34 mouse cellular contexts compared by ENCODE assay signal in the genomic region with DNA sequence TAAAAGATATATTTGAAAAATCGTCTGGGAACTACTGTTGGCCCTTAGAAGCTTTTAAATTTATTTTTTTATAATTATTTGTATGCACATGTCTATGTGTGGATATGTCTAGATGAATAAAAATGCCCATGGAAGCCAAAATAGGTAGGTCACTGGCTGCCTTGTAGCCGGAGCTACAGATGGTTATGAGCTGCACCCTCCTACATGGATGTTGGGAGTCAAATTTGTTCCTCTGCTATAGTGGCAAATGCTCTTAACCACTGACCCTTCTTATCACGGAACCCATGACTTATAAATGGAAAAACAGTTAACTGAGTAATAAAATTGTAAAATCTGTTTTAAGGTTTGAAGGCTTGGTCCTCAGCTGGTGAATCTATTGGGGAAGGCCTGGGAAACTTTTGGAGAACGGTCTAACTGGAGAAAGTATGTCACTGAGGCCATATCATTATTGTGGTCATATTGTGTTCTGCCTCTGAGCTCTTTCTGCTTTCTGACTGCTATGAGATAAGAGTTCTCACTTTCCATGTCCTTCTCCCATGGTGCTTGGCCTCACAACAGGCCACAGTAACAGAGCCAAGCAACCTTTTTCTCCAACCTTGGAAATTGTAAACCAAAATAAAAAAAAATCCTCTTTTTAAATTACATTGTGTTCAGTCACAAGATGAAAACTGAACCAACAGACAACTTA. TPM values are rescaled to one million over a fixed set of nuclear protein-coding genes. Genes with fewer than 3 reads are reported as not detected.
A peak's percentile ranks its signal among the peaks of the same experiment; 100 is the strongest.
DNase-seq lines count a peak whose midpoint lies in the region; ATAC-seq and TF ChIP-seq lines count a peak whose summit lies in the region.
"Had no signal": no experiment of that assay in that cellular context is flagged by ENCODE, and none has a peak within 500 bp of the region (broad histone marks: within the 10 kb centered on the region; RNA-seq: fewer than 3 reads in every experiment).

No protein-coding gene starts in this region.

- no peak overlapping the region for H3K4me2 ChIP-seq in liver, embryonic 12.5 days
- no peak overlapping the region for H3K4me2 ChIP-seq in liver, postnatal 0 days (ENCODE audit: low read depth, low read length)
- H3K4me2 ChIP-seq in liver, embryonic 14.5 days (ENCODE audit: low read depth) = no peak overlapping the region
- H3K4me2 ChIP-seq: embryonic facial prominence, embryonic 13.5 days; forebrain, embryonic 12.5 days; heart, embryonic 11.5 days; hindbrain, embryonic 12.5 days; hindbrain, embryonic 15.5 days had no signal

- peaks cover 6% of the 10 kb centered on the region for H3K4me1 ChIP-seq in liver, embryonic 12.5 days
- no peaks in the 10 kb centered on the region for H3K4me1 ChIP-seq in liver, postnatal 0 days (ENCODE audit: insufficient read depth)
- peaks cover 0 to 5% of the 10 kb centered on the region in 2 experiments; a peak in 1 of 4 replicates for H3K4me1 ChIP-seq in liver, embryonic 14.5 days (replicated peaks; ENCODE audit: control insufficient read depth in 2 of 2, insufficient read depth in 2 of 2, low read length in 1 of 2)
- H3K4me1 ChIP-seq: embryonic facial prominence, embryonic 10.5 days; embryonic facial prominence, embryonic 13.5 days; forebrain, embryonic 12.5 days; hindbrain, embryonic 12.5 days; hindbrain, embryonic 15.5 days had no signal

- 43% methylated on average over 4 of the region's 4 CpGs for WGBS in liver, embryonic 12.5 days (ENCODE audit: insufficient replicate concordance)
- 54% methylated on average over 4 of the region's 4 CpGs for WGBS in liver, postnatal 0 days (ENCODE audit: insufficient replicate concordance)
- 30% methylated on average over 4 of the region's 4 CpGs for WGBS in liver, embryonic 14.5 days (ENCODE audit: insufficient replicate concordance)

- no peaks in the 10 kb centered on the region for H3K9me3 ChIP-seq in liver, embryonic 12.5 days (replicated peaks)
- no peaks in the 10 kb centered on the region for H3K9me3 ChIP-seq in liver, postnatal 0 days (ENCODE audit: low read length)
- H3K9me3 ChIP-seq in liver, embryonic 14.5 days (ENCODE audit: control insufficient read depth, low read length) = no peaks in the 10 kb centered on the region
- H3K9me3 ChIP-seq: embryonic facial prominence, embryonic 10.5 days; embryonic facial prominence, embryonic 13.5 days; forebrain, embryonic 12.5 days; G1E; hindbrain, embryonic 12.5 days; hindbrain, embryonic 15.5 days had no signal

- no peak overlapping the region for H3K9ac ChIP-seq in liver, embryonic 12.5 days
- no peak overlapping the region for H3K9ac ChIP-seq in liver, postnatal 0 days (replicated peaks)
- no peak overlapping the region for H3K9ac ChIP-seq in liver, embryonic 14.5 days (replicated peaks)
- H3K9ac ChIP-seq: embryonic facial prominence, embryonic 13.5 days; forebrain, embryonic 12.5 days; hindbrain, embryonic 12.5 days; hindbrain, embryonic 15.5 days had no signal

- TF ChIP-seq CTCF in liver, postnatal 0 days (IDR thresholded peaks at IDR 0.05; ENCODE audit: low read depth) = no peak
- TF ChIP-seq CTCF in liver, embryonic 14.5 days (IDR thresholded peaks at IDR 0.05; ENCODE audit: low read depth) = no peak

- H3K4me3 ChIP-seq in liver, embryonic 12.5 days = no peak overlapping the region
- no peak overlapping the region for H3K4me3 ChIP-seq in liver, postnatal 0 days (ENCODE audit: low read depth, low read length)
- H3K4me3 ChIP-seq in liver, embryonic 14.5 days (ENCODE audit: insufficient read depth in 1 of 2, low read depth in 2 of 2, low read length in 2 of 2) = no peak overlapping the region
- H3K4me3 ChIP-seq: embryonic facial prominence, embryonic 10.5 days; embryonic facial prominence, embryonic 13.5 days; erythroblast, embryonic 14.5 days; forebrain, embryonic 12.5 days; gastrocnemius, adult 2 months; hindbrain, embryonic 12.5 days; hindbrain, embryonic 15.5 days had no signal

- peak; percentile 77 for ATAC-seq in liver, embryonic 12.5 days
- no peak for ATAC-seq in liver, postnatal 0 days
- ATAC-seq in liver, embryonic 14.5 days (ENCODE audit: insufficient read depth) = peak; percentile 72; the same call in 1 of the 2 replicates
- ATAC-seq in megakaryocyte-erythroid progenitor cell, adult 5-6 weeks (replicated peaks; ENCODE audit: low FRiP score, low TSS enrichment, poor library complexity, severe bottlenecking) = peak; percentile 95
- ATAC-seq: forebrain, embryonic 16.5 days had no signal

- H3K27ac ChIP-seq in liver, embryonic 12.5 days = no peak overlapping the region
- H3K27ac ChIP-seq in liver, postnatal 0 days (ENCODE audit: low read depth) = no peak overlapping the region
- no peak overlapping the region for H3K27ac ChIP-seq in liver, embryonic 14.5 days
- H3K27ac ChIP-seq: embryonic facial prominence, embryonic 10.5 days; embryonic facial prominence, embryonic 13.5 days; forebrain, embryonic 12.5 days; gastrocnemius, adult 2 months; hindbrain, embryonic 12.5 days; hindbrain, embryonic 15.5 days had no signal

- H3K27me3 ChIP-seq in liver, embryonic 12.5 days (replicated peaks) = no peaks in the 10 kb centered on the region
- no peaks in the 10 kb centered on the region for H3K27me3 ChIP-seq in liver, postnatal 0 days (ENCODE audit: insufficient read depth, low read length)
- H3K27me3 ChIP-seq in liver, embryonic 14.5 days (ENCODE audit: control insufficient read depth, insufficient read depth, low read length) = no peaks in the 10 kb centered on the region
- H3K27me3 ChIP-seq: CH12.LX; embryonic facial prominence, embryonic 13.5 days; forebrain, embryonic 12.5 days; hindbrain, embryonic 12.5 days; hindbrain, embryonic 15.5 days had no signal

- TF ChIP-seq EP300 in liver, postnatal 0 days (IDR thresholded peaks at IDR 0.05; ENCODE audit: low read depth) = no peak
- no peak for TF ChIP-seq EP300 in liver, embryonic 14.5 days (IDR thresholded peaks at IDR 0.05; ENCODE audit: low read depth)

- DNase-seq in liver, postnatal 0 days = no peak
- no peak for DNase-seq in liver, embryonic 14.5 days (ENCODE audit: low read depth in 3 of 3, low spot score in 3 of 3)
- no peak for DNase-seq in adipocyte (ENCODE audit: low spot score)
- DNase-seq in embryo, embryonic 10.5 days (ENCODE audit: low spot score) = no peak
- DNase-seq: adrenal gland, adult 8-10 months; adrenal gland, postnatal 25 days; B cell, adult 2 months; cerebellum, adult 11-12 months; cerebellum, adult 8-10 months; cerebellum, postnatal 14 days; embryo, embryonic 11 days; gastrocnemius, adult 2 months; gastrocnemius, postnatal 14 days; heart, adult 11 months had no signal

- no peaks in the 10 kb centered on the region for H3K36me3 ChIP-seq in liver, embryonic 12.5 days
- H3K36me3 ChIP-seq in liver, postnatal 0 days (replicated peaks; ENCODE audit: insufficient read depth, low read length) = no peaks in the 10 kb centered on the region
- H3K36me3 ChIP-seq in liver, embryonic 14.5 days (replicated peaks; ENCODE audit: control insufficient read depth, insufficient read depth, low read depth) = no peaks in the 10 kb centered on the region
- H3K36me3 ChIP-seq: embryonic facial prominence, embryonic 10.5 days; embryonic facial prominence, embryonic 13.5 days; forebrain, embryonic 12.5 days; G1E; hindbrain, embryonic 12.5 days; hindbrain, embryonic 15.5 days had no signal

RNA-seq across cellular contexts. Expression of a gene that starts 7.6 kb away (rescaled TPM):
- 0.71 and 0.75 TPM in 2 replicates for polyA plus RNA-seq in liver, embryonic 12.5 days (2016; fragmentation: Nextera tagmentation; extraction: Ambion mirVana)
- 0.09 and 0.22 TPM in 2 replicates for polyA plus RNA-seq in liver, postnatal 0 days (2015; fragmentation: Nextera tagmentation; extraction: Ambion mirVana)
- 0.28 and 0.55 TPM in 2 replicates for polyA plus RNA-seq in liver, embryonic 14.5 days (2012; rRNA removed)
- polyA plus RNA-seq in liver, embryonic 14.5 days (2014; fragmentation: Nextera tagmentation; extraction: Ambion mirVana) = 0.08 and 0.48 TPM in 2 replicates
- 1.9 and 4.0 TPM in 2 replicates for total RNA-seq in megakaryocyte-erythroid progenitor cell, adult 5-6 weeks (2014; fragmentation: Nextera tagmentation)
- total RNA-seq in megakaryocyte-erythroid progenitor cell, adult 5-6 weeks (2017) = 0.84 and 14.3 TPM in 2 replicates
- total RNA-seq: CH12.LX had no signal

RNA-seq across cellular contexts. Expression of a gene that starts 26.2 kb away (rescaled TPM):
- not detected in 2 replicates for polyA plus RNA-seq in liver, embryonic 12.5 days (2016; fragmentation: Nextera tagmentation; extraction: Ambion mirVana)
- polyA plus RNA-seq in liver, postnatal 0 days (2015; fragmentation: Nextera tagmentation; extraction: Ambion mirVana) = not detected in 2 replicates
- 0.15 TPM in 1 of 2 replicates, not detected in the other for polyA plus RNA-seq in liver, embryonic 14.5 days (2012; rRNA removed)
- not detected in 2 replicates for polyA plus RNA-seq in liver, embryonic 14.5 days (2014; fragmentation: Nextera tagmentation; extraction: Ambion mirVana)
- total RNA-seq in megakaryocyte-erythroid progenitor cell, adult 5-6 weeks (2014; fragmentation: Nextera tagmentation) = not detected in 2 replicates
- not detected in 2 replicates for total RNA-seq in megakaryocyte-erythroid progenitor cell, adult 5-6 weeks (2017)
- total RNA-seq: adrenal gland, adult 8-10 months; adrenal gland, postnatal 25 days; CH12.LX; G1E; gastrocnemius, adult 2 months; gastrocnemius, postnatal 14 days; gastrocnemius, postnatal 4 days; heart, adult 8-10 months; heart, postnatal 25 days; hematopoietic stem cell, adult 5-6 weeks had no signal
- polyA plus RNA-seq: brain, embryonic 14.5 days; erythroblast, embryonic 14.5 days; forebrain, embryonic 16.5 days; G1E; heart, embryonic 11.5 days; heart, embryonic 14.5 days; heart, postnatal 0 days; hindbrain, embryonic 12.5 days; hindbrain, embryonic 15.5 days; intestine, embryonic 14.5 days had no signal

RNA-seq across cellular contexts. Expression of a gene that starts 46.5 kb away (rescaled TPM):
- 29.4 TPM in 2 replicates for polyA plus RNA-seq in liver, embryonic 12.5 days (2016; fragmentation: Nextera tagmentation; extraction: Ambion mirVana)
- 49.7 and 52.0 TPM in 2 replicates for polyA plus RNA-seq in liver, postnatal 0 days (2015; fragmentation: Nextera tagmentation; extraction: Ambion mirVana)
- 10.1 and 12.9 TPM in 2 replicates for polyA plus RNA-seq in liver, embryonic 14.5 days (2012; rRNA removed)
- polyA plus RNA-seq in liver, embryonic 14.5 days (2014; fragmentation: Nextera tagmentation; extraction: Ambion mirVana) = 26.9 and 30.5 TPM in 2 replicates
- 16.6 and 22.1 TPM in 2 replicates for total RNA-seq in megakaryocyte-erythroid progenitor cell, adult 5-6 weeks (2014; fragmentation: Nextera tagmentation)
- total RNA-seq in megakaryocyte-erythroid progenitor cell, adult 5-6 weeks (2017) = 47.6 and 57.7 TPM in 2 replicates

RNA-seq across cellular contexts. Expression of a gene that starts 46.9 kb away (rescaled TPM):
- 27.5 and 29.1 TPM in 2 replicates for polyA plus RNA-seq in liver, embryonic 12.5 days (2016; fragmentation: Nextera tagmentation; extraction: Ambion mirVana)
- 11.7 and 12.4 TPM in 2 replicates for polyA plus RNA-seq in liver, postnatal 0 days (2015; fragmentation: Nextera tagmentation; extraction: Ambion mirVana)
- polyA plus RNA-seq in liver, embryonic 14.5 days (2012; rRNA removed) = 8.0 and 14.8 TPM in 2 replicates
- 27.2 and 29.1 TPM in 2 replicates for polyA plus RNA-seq in liver, embryonic 14.5 days (2014; fragmentation: Nextera tagmentation; extraction: Ambion mirVana)
- 40.4 and 48.2 TPM in 2 replicates for total RNA-seq in megakaryocyte-erythroid progenitor cell, adult 5-6 weeks (2014; fragmentation: Nextera tagmentation)
- total RNA-seq in megakaryocyte-erythroid progenitor cell, adult 5-6 weeks (2017) = 63.6 and 67.0 TPM in 2 replicates
